Mouse (Mus musculus) small intestine, adult 2 months (tissue): Measurements from ENCODE around the gene Fads1.

Source experiments
- CTCF ChIP-seq: fragments of 200-500 bp; IDR thresholded peaks from 2 replicates; pipeline ENCODE4 v1.5.1; 2012; ENCODE audit warnings: low read depth, mild to moderate bottlenecking, control low read depth, inconsistent platforms, low read length, moderate library complexity, mixed read lengths; ENCODE audit not compliant: insufficient replicate concordance, insufficient read length; ENCODE audit errors: extremely low read depth
- POLR2A ChIP-seq: fragments of 200-500 bp; IDR thresholded peaks from 2 replicates; pipeline ENCODE4 v1.6.1; 2012; ENCODE audit warnings: low read depth, mild to moderate bottlenecking, control low read depth, inconsistent platforms, low read length, moderate library complexity

DNA sequence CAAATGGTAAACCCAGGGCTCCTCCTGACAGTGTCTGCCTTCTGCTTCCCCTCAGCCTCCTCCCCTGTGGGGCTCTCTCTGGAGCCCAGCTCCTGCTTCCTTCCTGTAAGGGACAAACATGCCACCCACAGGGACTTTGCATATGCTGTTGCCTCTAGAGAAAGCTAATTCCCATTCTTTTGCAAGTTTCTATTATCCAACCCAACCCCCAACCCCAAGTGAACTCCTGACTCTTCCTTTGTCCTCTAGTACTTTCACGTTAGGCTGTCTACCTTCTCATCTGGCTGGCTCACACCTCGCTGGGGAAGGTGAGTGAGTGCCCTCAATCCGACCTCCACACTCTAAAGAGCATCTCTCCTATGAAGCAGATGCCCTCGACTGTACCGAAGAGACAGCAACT is 49.2 kb downstream of the Fads1 start:
- TF ChIP-seq POLR2A (no peak), CTCF (no peak)
